Mouse (Mus musculus) adrenal gland, postnatal 4 days (tissue): ENCODE results near the gene Enc1. TPM values are rescaled to one million over a fixed set of nuclear protein-coding genes. Genes with fewer than 3 reads are reported as not detected.
A peak's percentile ranks its signal among the peaks of the same experiment; 100 is the strongest.

Experiments
- DNase-seq, 2 experiments: peaks; one replicate each; pipeline ENCODE4 v3.0.0; 2021 to 2022; ENCODE audit warnings: low spot score in 2 of 2, mixed read lengths in 2 of 2
- total RNA-seq, 2 experiments: library from RNA; stranded (reverse); gene quantifications; 2 replicates each; pipeline ENCODE4 v1.2.3; 2021

Enc1 gene
- total RNA-seq, 2 experiments from 2014 or later: 12.8 to 12.9 TPM

DNA sequence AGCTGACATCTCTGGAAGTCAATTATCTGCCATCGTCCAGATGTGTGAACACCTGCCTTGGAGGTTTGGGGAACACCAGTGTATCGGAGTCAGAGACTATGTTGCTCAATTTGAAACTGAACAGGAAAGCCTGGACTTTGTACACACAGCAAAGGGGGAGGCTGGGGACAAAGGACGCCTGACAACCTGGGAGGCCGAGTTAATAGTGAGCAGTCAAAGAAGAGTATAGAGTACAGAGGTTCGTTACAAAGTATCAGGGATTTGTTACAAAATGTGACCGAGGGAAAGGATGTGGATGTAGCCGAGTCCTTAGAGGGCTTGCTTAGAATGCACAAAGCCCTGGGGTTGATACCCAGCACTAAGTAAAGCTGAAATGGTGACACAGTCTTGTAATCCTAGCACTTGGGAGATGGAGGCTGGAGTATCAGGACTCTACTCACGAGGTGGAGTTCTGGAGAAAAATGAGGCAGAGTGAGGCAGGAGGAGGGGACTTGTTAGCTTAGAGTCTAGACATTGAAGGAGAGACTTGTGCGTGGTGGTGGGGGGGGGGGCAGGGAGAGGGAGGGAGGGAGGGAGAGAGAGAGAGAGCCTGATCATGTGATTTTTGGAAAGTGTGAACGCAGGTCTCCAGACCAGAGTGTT lies 16.4 kb upstream of the Enc1 start:
- DNase-seq: no peak

DNA sequence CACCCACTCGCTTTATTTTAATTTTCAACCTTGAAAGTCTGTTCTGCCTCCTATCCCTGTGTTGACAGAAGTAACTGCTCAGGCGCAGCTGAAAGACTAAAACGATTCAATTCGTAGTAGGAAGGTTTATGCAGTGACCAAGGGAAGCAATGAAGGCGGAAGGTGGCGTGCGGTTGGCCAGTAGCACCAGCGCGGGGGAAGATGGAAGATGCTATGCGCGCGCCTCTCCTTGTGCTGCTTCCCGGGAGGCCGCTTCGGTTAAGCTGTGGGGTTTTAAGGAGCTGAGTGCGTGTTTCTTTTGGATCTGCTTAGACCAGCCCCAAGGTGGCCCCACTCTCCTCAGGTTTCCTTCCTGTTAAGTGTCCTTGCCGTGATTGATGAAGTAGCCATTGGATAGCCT lies 15.8 kb upstream of the Enc1 start:
- DNase-seq: no peak

DNA sequence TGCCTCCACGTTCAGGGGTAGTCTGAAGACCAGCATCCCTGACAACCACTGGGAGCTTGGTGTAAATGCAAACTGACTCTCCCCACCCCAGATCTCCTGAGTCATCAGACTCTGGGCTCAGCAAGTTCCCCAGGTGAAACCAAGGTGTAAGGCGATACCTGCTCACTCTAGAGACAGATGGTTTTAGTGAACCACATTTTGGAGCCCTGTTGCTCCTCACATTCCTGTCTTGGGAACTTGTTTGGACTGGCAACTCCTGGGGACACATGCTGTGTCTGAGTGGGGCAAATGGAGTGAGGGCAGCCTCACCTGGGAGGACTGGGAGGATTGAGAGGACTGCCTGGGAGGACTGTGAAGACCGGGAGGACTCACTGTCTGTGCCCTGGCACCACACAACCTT lies 13.1 kb upstream of the Enc1 start:
- no peak for DNase-seq

DNA sequence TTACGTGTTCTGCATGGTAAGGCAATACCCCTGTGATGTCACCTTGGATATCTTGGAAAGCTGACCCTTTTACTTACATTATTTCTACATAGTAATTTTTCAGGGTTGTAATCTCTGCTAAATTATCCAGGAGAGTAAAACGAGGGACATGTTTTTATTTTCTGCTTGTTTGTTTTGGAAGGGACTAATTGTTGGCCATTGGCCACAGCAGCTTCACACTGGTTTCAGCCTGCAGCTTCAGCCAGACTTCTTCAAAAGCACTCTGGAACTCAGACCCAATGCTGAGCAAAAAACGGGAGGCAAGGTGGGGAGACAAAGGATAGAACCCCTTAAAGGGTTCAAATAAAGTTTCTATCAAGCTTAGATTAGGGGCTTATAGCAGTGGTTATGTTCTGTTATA lies 10.8 kb upstream of the Enc1 start:
- no peak for DNase-seq

DNA sequence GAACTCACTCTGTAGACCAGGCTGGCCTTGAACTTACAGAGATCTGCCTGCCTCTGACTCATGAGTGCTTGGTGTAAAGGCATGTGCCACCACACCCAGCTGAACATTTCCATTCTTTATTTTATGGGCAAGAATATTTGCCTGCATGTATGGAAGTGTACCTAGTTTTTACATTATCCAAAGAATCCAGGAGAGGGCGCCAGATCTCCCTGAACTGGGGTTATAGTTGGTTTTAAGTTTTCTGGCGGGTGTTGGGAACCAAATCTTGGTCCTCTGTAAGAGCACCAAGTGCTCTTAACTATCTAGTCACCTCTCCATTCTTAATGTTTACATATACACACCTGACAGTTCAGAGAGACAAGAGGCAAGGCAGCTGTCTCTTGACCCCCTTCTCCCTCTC lies 7.8 kb upstream of the Enc1 start:
- no peak for DNase-seq

DNA sequence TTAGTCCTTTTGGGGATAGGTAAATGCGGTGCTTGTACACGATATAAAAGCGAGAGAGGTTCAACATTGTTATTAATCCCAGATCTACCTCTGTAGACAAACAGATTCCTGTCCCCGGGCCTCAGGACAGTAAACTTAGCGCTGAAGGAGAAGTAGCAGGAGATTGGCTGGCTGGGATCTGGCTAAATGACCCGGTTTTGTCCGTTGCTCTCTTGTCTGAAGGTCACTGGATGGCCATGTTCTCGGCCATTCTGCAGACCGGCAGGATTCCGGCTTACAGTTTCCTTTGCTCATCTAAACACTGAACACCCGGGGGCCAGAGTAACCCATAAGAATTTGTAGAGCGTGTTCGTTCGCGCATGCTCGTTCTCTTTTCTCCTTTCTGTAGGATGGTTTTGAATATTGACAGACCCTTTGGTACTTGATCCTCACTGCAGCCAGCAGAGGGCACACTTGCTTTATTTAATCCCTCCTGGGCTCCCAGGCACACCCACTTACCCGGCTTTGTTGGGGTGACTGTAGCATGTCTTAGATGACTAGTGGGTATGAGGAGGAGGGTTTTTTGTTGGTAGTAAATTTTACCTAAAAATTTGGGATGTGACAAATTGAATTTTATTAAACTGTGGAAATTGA lies 6.0 kb upstream of the Enc1 start:
- peak; percentile 36 to 68 for DNase-seq

DNA sequence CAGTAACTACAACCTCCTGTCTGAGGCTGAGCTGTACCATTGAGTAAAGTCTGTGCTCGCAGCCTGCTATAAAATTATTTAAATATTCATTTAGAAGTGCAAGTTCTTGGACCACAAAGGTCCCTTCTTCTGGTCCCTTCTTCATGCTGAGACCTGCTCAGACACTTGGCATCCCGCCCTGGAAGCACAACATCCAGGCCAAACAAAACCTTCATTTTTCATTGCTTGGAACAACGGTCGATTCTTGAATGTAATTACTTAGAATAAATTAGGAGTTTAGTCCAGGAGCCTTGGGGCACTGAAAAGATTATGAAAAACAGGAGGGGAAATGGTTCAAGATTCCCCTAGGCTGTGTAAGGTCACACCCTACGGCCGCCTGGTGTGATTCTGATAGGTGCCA lies 5.0 kb upstream of the Enc1 start:
- no peak for DNase-seq

DNA sequence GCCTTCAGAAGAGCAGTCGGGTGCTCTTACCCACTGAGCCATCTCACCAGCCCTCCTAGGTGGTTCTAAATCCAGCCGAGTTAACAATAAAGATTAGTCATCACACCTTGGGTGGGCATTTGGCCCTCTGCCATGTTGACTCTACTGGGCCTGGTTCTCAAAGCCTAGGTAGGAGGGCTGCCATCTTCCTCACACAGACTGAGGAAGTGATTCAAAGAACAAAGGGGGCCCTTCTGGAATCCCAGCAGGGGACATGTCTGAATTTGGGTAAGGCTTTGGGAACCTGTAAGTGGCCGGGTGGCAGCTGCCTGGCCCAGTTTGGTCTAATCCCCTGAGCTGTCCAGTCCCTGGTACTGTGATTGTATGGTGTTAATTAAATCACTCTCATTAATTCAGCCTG lies 3.2 kb upstream of the Enc1 start:
- DNase-seq: no peak

DNA sequence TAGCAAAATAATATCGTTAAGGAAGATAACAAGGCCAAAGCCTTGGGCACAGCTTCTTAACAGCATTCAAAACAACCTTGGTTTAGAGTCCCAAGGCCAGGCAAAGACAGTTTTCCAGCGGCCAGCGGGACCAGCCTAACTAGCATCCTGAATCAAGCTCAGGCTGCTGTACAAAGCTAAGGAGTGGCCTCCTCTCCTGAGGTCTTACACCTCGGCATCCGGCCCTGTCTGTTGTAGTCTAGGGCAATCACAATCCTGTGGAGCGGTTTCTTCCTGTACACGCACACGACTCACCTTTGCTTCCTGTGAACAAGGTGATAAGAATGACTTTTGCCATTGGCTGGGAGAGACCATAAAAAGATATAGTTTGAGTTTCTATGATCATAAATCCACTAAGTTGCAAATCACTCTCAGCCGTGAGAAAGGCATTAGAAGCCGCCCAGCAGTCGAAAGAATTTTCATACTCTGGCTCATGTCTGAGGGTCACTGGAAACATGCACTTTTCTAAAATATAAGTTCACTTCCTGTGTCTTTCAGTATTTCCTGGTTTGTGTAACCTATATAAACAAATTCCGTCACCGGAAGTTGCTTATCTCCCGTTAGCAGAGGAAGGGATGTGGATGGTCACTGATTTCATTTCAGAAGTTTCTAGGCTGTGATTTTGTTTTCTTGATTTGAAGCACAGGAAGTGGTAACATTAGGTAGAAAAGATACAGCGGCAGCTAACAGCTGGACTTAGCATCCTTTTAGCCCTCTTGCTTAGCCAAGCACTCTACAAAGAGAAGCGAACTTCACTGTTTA lies 2.5 kb upstream of the Enc1 start:
- DNase-seq: no peak

DNA sequence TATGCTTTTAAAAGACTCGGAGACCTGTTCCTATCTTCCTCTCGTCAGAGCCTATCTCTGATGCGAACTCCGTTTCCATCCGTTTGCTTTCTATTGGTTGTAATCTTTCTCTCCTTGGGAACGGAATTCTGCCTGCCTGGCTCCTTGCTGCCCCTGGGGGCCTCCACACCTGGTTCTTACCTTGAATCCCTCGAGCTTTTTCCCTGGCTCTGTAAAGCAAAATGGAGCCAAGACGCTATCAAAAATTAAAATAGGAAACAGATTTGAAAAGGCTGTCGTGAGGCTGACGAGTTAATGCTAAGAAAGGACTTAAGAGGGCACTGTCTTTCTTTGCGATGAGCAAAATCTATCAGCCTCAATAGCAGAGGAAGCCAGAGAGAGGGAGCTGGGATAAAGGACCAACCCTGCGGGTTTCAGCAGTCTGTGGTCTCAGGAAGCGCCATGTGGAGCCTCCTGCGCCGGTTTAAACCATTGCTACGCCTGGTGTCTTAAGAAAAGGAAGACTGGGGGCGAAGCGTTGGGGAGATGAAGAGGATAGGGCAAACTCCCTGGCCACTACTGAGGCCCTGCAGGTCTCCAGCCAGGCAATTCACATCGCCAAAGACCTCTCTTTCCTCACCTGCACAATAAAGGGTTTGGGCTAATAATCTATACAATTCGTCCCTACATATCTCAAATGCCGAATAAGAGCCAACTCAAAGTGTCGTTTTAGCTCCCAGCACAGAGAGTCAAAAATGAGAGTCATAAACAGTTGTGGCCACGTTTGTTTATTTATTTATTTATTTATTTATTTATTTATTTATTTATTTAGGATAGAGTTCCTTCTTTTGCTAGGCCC lies 1.3 kb upstream of the Enc1 start:
- DNase-seq: no peak

DNA sequence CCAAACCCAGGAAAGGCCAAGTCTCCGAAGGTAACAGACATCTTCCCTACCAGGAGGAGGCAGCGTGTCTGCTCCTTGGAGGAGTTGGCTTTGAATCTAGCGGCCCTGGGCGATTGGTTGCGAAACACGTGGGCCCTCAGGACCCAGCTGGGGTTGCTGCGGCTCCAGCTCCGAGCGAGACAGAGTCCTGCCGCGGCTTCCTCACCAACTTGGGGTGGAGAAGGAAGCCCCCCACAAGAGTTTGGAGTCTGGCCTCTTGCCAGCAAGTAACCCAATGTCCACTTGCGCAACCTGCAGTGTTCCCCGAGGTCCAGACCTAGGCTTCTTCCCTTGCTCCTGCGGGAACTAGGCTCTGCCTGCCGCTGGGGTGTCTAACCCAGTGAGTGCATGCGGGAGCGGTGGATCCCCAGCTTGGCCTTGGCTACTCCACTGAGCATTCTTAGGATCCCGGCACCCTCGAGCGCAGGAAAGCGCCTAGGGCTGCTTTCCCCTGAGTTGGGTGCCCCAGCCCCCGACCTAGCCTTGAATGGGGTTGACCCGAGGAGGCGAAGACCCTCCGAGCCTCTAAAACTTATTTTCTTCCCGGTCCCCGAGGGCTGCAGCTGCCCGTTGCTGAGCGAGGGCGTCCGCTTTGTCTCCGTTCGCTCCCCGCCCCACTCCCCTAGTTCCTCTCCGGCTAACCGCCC lies 483 bp upstream of the Enc1 start:
- DNase-seq: peak; percentile 37 to 51

DNA sequence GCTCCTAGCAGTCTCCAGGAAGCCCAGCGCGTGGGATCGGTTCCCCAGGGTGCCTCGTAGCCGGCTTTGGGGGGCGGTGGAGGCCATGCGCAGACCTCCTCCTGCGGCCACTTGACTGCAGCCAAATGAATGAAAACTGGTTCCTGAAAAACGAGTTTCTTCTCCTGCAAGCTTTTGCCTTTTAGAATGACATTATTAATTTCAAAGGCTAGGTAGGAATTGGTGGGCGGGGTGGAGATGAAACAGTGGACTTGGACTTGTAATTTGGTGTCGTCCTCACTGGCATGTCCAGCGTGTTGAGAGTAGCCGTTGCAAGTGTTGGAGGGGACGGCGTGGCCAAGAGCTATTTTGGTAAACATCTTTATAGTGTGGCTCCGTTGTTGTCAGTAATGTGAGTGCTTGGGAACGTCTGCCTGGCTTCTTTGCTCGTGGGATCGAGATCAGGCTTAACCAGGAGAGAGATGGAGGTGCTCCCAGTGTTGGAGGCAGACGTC lies 929 bp downstream of the Enc1 start:
- DNase-seq: no peak

DNA sequence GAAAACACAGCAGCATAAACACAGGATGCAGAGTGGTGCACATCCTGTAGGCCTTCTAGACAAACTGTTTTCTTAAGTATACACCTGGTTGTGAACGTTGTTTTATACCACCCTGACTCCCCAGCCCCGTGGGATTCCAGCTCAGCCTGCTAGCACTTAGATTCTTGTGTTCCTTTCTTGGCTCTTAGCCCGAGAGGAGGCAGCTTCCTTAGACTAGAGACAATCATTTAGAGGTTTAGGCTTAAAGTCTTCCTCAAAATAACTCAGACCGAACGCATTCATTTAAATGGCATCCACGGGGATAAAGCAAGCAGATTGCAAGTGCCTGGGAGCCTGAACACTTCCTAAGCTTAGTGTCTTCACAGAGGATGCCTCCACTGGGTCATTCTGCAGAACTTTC lies 1.8 kb downstream of the Enc1 start:
- DNase-seq: no peak

DNA sequence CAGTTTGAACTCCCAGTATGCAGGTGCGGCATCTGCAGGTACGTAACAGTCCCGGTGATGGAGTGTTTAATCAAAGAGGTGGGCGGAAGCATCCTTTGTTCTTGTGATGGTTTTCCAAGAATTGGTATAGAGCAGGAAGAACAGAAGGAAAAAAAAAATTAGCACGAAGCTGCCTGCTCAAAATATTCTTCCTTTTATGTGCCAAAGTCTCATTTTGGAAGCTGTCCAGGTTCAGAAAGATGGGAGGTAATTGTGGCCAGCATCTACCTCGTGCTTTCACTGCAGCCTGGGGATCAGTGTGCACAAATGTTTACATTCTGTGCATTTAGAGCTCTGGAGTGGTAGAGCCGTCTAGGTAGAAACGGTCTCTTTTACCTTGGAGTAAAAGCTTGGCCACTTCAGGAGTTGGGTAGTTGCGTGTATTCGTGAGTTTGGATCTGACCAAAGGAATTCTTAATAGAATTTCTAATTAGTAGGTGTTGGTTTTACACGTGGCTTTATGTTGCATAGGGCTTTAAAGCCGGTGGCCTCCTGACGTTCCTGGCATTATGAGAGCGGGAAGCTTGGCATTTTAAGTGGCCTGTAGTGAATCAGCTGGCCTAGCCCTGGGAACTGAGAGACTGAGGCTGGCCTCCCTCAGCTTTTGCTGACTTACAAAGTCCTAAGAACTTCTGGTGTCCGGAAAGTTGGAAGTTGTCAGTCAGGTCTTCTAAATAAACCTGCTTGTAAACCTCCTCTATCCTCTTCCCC lies 3.2 kb downstream of the Enc1 start:
- DNase-seq: no peak

DNA sequence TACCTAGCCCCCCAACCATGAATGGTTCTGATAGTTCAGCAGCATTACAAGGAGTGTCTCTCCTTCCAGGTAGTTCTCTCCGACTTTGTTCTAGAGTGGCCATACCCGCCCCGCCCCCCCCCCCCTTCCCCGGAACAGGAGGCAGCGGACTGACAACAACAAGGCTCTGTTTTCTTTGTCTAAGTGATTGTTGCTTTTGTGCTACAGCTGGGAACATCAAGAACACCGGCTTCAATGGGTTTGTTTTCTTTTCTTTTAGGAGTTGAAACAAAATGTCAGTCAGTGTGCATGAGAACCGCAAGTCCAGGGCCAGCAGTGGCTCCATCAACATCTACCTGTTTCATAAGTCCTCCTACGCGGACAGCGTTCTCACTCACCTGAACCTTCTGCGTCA lies 3.8 kb downstream of the Enc1 start:
- DNase-seq: no peak

DNA sequence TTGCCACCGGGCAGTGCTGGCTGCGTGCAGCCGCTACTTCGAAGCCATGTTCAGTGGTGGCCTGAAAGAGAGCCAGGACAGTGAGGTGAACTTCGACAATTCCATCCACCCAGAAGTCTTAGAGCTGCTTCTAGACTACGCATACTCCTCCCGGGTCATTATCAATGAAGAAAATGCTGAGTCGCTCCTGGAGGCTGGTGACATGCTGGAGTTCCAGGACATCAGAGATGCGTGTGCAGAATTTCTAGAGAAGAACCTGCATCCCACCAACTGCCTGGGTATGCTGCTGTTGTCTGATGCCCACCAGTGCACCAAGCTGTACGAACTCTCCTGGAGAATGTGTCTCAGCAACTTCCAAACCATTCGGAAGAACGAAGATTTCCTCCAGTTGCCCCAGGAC lies 4.3 kb downstream of the Enc1 start:
- no peak for DNase-seq

DNA sequence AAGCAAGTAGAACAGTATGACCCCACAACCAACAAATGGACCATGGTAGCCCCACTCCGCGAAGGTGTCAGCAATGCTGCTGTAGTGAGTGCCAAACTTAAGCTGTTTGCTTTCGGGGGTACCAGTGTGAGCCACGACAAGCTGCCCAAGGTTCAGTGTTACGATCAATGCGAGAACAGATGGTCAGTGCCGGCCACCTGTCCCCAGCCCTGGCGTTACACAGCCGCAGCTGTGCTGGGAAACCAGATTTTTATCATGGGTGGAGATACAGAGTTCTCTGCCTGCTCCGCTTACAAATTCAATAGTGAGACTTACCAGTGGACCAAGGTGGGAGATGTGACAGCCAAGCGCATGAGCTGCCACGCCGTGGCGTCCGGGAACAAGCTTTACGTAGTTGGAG lies 5.3 kb downstream of the Enc1 start:
- no peak for DNase-seq

DNA sequence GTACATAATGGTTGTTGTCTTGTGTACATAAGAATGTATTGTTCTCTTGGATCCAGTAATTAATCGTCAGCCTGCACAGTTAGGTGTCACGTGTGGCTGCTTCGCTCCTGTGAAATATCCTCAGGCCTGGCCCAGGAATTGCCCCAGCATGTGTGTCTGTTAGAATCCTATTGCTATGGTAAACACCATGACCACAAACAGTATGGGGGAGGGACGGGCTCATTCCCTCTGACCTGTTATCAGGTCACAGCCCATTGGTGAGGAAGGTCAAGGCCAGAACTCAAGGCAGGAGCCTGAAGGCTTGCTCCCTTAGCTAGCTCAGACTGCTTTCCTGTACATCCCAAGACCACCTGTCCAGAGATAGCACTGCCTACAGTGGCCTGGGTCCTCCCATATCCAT lies 6.8 kb downstream of the Enc1 start:
- DNase-seq: no peak

DNA sequence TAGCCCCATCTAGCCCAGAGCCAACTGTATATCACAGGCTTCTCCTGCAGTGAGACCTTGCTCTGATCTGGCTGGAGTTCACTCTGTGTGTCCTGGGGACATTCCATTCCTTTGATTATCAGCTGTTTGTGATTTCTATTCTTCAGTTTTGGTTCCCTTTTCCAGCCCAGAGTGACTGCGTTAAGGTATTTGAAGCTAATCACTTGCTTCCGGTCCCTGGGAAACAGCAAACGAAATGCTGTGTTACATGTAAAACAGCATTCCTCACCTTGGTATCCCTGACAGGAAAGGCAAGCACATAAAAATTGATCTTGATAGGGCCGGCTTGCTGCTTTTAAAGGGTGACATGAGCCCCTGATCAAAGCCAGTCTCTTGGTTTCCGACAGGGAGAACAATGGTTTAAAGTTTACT lies 8.2 kb downstream of the Enc1 start:
- DNase-seq: no peak

DNA sequence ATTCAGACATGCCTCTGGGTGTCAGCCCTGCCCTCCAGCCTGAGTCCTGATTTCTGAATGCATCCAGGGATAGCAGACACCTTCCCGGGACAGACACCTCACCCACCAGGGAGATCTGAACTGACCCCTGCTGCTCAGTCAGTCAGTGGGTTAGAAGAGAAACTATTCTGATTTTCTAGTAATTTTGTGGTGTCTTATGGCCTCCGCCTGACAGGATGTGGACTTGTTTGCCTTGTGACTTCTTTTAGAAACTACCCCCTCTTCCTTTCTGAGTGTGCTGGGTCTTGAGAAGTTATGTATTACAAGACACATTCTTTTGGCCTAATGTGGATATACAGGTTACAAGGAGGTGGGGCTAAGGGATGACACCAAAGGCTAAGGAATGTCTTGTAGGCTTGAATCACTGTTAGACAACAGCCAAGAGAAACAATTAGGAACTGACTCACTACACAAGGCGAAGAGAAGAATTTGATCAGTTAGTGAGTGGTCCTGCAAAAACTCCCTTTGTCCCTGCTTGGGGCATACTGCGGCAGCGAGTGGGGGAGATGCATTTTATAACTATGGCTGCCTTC lies 8.7 kb downstream of the Enc1 start:
- no peak for DNase-seq
